Mouse (Mus musculus): ENCODE results near the gene Rapgef4. TPM values are rescaled to one million over a fixed set of nuclear protein-coding genes. Genes with fewer than 3 reads are reported as not detected.

The Rapgef4 gene
- polyA plus RNA-seq, 1 experiment from 2014 or later, result 18.3 TPM

- Histone ChIP-seq H3K27ac (replicated peaks; ENCODE audit: low read depth, low read length) (no peak overlapping the region), H3K27me3 (ENCODE audit: control insufficient read depth, insufficient read depth, low read length) (no peaks in the 10 kb centered on the region), H3K9me3 (ENCODE audit: control insufficient read depth, low read length) (no peaks in the 10 kb centered on the region), H3K4me2 (ENCODE audit: low read length) (no peak overlapping the region), H3K4me3 (replicated peaks; ENCODE audit: low read depth, low read length) (no peak overlapping the region), H3K4me1 (ENCODE audit: control insufficient read depth, insufficient read depth, low read length) (no peaks in the 10 kb centered on the region), H3K9ac (replicated peaks; ENCODE audit: low read length) (no peak overlapping the region), H3K36me3 (ENCODE audit: control insufficient read depth, insufficient read depth, low read length) (no peaks in the 10 kb centered on the region)
- ATAC-seq (ENCODE audit: low FRiP score, low TSS enrichment) (no peak), DNase-seq (no peak)
- 94% methylated on average over 6 of the region's 6 CpGs for WGBS
These were observed 245.0 kb downstream of the Rapgef4 start for GRCm38 (mm10) chr2:72226006-72226405.

- Histone ChIP-seq H3K27me3 (ENCODE audit: control insufficient read depth, insufficient read depth, low read length) (no peaks in the 10 kb centered on the region), H3K36me3 (ENCODE audit: control insufficient read depth, insufficient read depth, low read length) (no peaks in the 10 kb centered on the region), H3K4me2 (ENCODE audit: low read length) (no peak overlapping the region), H3K9ac (replicated peaks; ENCODE audit: low read length) (no peak overlapping the region), H3K9me3 (ENCODE audit: control insufficient read depth, low read length) (no peaks in the 10 kb centered on the region), H3K4me3 (replicated peaks; ENCODE audit: low read depth, low read length) (no peak overlapping the region), H3K27ac (replicated peaks; ENCODE audit: low read depth, low read length) (no peak overlapping the region), H3K4me1 (ENCODE audit: control insufficient read depth, insufficient read depth, low read length) (no peaks in the 10 kb centered on the region)
- ATAC-seq (ENCODE audit: low FRiP score, low TSS enrichment) (no peak), DNase-seq (no peak)
- 95% methylated on average over 6 of the region's 6 CpGs for WGBS
These were observed 246.4 kb downstream of the Rapgef4 start for GRCm38 (mm10) chr2:72227416-72227815.

- ATAC-seq (ENCODE audit: low FRiP score, low TSS enrichment) (no peak), DNase-seq (peak; percentile 44)
- 61% methylated on average over 14 of the region's 14 CpGs for WGBS
- H3K27ac ChIP-seq (replicated peaks; ENCODE audit: low read depth, low read length), result 0 out of 2 replicates have a peak overlapping the region, but pooled peaks have one; percentile 32
- no peaks in the 10 kb centered on the region for H3K4me1 ChIP-seq (ENCODE audit: control insufficient read depth, insufficient read depth, low read length)
- H3K9me3 ChIP-seq (ENCODE audit: control insufficient read depth, low read length), result no peaks in the 10 kb centered on the region
- no peak overlapping the region for H3K9ac ChIP-seq (replicated peaks; ENCODE audit: low read length)
- H3K36me3 ChIP-seq (ENCODE audit: control insufficient read depth, insufficient read depth, low read length), result no peaks in the 10 kb centered on the region
- H3K27me3 ChIP-seq (ENCODE audit: control insufficient read depth, insufficient read depth, low read length), result no peaks in the 10 kb centered on the region
- H3K4me2 ChIP-seq (ENCODE audit: low read length), result no peak overlapping the region
- H3K4me3 ChIP-seq (replicated peaks; ENCODE audit: low read depth, low read length), result no peak overlapping the region
These were observed 247.8 kb downstream of the Rapgef4 start for GRCm38 (mm10) chr2:72228881-72229280.

GRCm38 (mm10) chr2:72230545-72230944 is 249.5 kb downstream of the Rapgef4 start:
- Histone ChIP-seq H3K4me2 (ENCODE audit: low read length) (no peak overlapping the region), H3K4me3 (replicated peaks; ENCODE audit: low read depth, low read length) (no peak overlapping the region), H3K36me3 (ENCODE audit: control insufficient read depth, insufficient read depth, low read length) (no peaks in the 10 kb centered on the region), H3K27ac (replicated peaks; ENCODE audit: low read depth, low read length) (no peak overlapping the region), H3K27me3 (ENCODE audit: control insufficient read depth, insufficient read depth, low read length) (no peaks in the 10 kb centered on the region), H3K4me1 (ENCODE audit: control insufficient read depth, insufficient read depth, low read length) (no peaks in the 10 kb centered on the region), H3K9me3 (ENCODE audit: control insufficient read depth, low read length) (no peaks in the 10 kb centered on the region), H3K9ac (replicated peaks; ENCODE audit: low read length) (no peak overlapping the region)
- DNase-seq (no peak), ATAC-seq (ENCODE audit: low FRiP score, low TSS enrichment) (no peak)
- WGBS, result 90% methylated on average over 9 of the region's 9 CpGs

- no peak for DNase-seq
These were observed 253.0 kb downstream of the Rapgef4 start for GRCm38 (mm10) chr2:72234085-72234484.

GRCm38 (mm10) chr2:72234943-72235342 is 253.9 kb downstream of the Rapgef4 start:
- peak; percentile 95 for DNase-seq
- Histone ChIP-seq H3K36me3 (ENCODE audit: control insufficient read depth, insufficient read depth, low read length) (no peaks in the 10 kb centered on the region), H3K4me3 (replicated peaks; ENCODE audit: low read depth, low read length) (no peak overlapping the region), H3K4me2 (ENCODE audit: low read length) (no peak overlapping the region), H3K9me3 (ENCODE audit: control insufficient read depth, low read length) (no peaks in the 10 kb centered on the region), H3K27me3 (ENCODE audit: control insufficient read depth, insufficient read depth, low read length) (no peaks in the 10 kb centered on the region; the same call in 1 of the 2 replicates), H3K4me1 (ENCODE audit: control insufficient read depth, insufficient read depth, low read length) (no peaks in the 10 kb centered on the region), H3K9ac (replicated peaks; ENCODE audit: low read length) (no peak overlapping the region), H3K27ac (replicated peaks; ENCODE audit: low read depth, low read length) (no peak overlapping the region)
- ATAC-seq (ENCODE audit: low FRiP score, low TSS enrichment), result no peak
- WGBS, result under 1% methylated on average over 3 of the region's 3 CpGs

More at GRCm38 (mm10) chr2:72234085-72234484, 253.0 kb downstream of the Rapgef4 start:
- no peak overlapping the region for H3K4me2 ChIP-seq (ENCODE audit: low read length)
- H3K9ac ChIP-seq (replicated peaks; ENCODE audit: low read length), result no peak overlapping the region
- H3K9me3 ChIP-seq (ENCODE audit: control insufficient read depth, low read length), result no peaks in the 10 kb centered on the region
- H3K27me3 ChIP-seq (ENCODE audit: control insufficient read depth, insufficient read depth, low read length), result no peaks in the 10 kb centered on the region
- H3K36me3 ChIP-seq (ENCODE audit: control insufficient read depth, insufficient read depth, low read length), result no peaks in the 10 kb centered on the region
- no peak overlapping the region for H3K27ac ChIP-seq (replicated peaks; ENCODE audit: low read depth, low read length)
- no peak overlapping the region for H3K4me3 ChIP-seq (replicated peaks; ENCODE audit: low read depth, low read length)
- no peak for ATAC-seq (ENCODE audit: low FRiP score, low TSS enrichment)
- no peaks in the 10 kb centered on the region for H3K4me1 ChIP-seq (ENCODE audit: control insufficient read depth, insufficient read depth, low read length)
- WGBS, result 91% methylated on average over 11 of the region's 11 CpGs

- peak; percentile 47 for DNase-seq
- H3K4me3 ChIP-seq (replicated peaks; ENCODE audit: low read depth, low read length), result no peak overlapping the region
- peak overlapping the region; percentile 46 for H3K27ac ChIP-seq (replicated peaks; ENCODE audit: low read depth, low read length)
- 44% methylated on average over 12 of the region's 12 CpGs for WGBS
- no peak for ATAC-seq (ENCODE audit: low FRiP score, low TSS enrichment)
- H3K9me3 ChIP-seq (ENCODE audit: control insufficient read depth, low read length), result no peaks in the 10 kb centered on the region
- no peaks in the 10 kb centered on the region for H3K36me3 ChIP-seq (ENCODE audit: control insufficient read depth, insufficient read depth, low read length)
- no peak overlapping the region for H3K4me2 ChIP-seq (ENCODE audit: low read length)
- H3K9ac ChIP-seq (replicated peaks; ENCODE audit: low read length), result no peak overlapping the region
- no peaks in the 10 kb centered on the region for H3K4me1 ChIP-seq (ENCODE audit: control insufficient read depth, insufficient read depth, low read length)
- no peaks in the 10 kb centered on the region; the same call in 1 of the 2 replicates for H3K27me3 ChIP-seq (ENCODE audit: control insufficient read depth, insufficient read depth, low read length)
These were observed 254.4 kb downstream of the Rapgef4 start for GRCm38 (mm10) chr2:72235361-72235901.

GRCm38 (mm10) chr2:72238421-72238820 is 257.4 kb downstream of the Rapgef4 start:
- H3K4me3 ChIP-seq (replicated peaks; ENCODE audit: low read depth, low read length), result no peak overlapping the region
- no peak overlapping the region for H3K27ac ChIP-seq (replicated peaks; ENCODE audit: low read depth, low read length)
- no peak overlapping the region for H3K9ac ChIP-seq (replicated peaks; ENCODE audit: low read length)
- no peak overlapping the region for H3K4me2 ChIP-seq (ENCODE audit: low read length)
- H3K27me3 ChIP-seq (ENCODE audit: control insufficient read depth, insufficient read depth, low read length), result no peaks in the 10 kb centered on the region; the same call in 1 of the 2 replicates
- WGBS, result 77% methylated on average over 2 of the region's 2 CpGs
- no peak for DNase-seq
- H3K36me3 ChIP-seq (ENCODE audit: control insufficient read depth, insufficient read depth, low read length), result no peaks in the 10 kb centered on the region
- no peaks in the 10 kb centered on the region for H3K9me3 ChIP-seq (ENCODE audit: control insufficient read depth, low read length)
- H3K4me1 ChIP-seq (ENCODE audit: control insufficient read depth, insufficient read depth, low read length), result 0 out of 2 replicates have a peak, but pooled peaks cover 5% of the 10 kb centered on the region
- no peak for ATAC-seq (ENCODE audit: low FRiP score, low TSS enrichment)

GRCm38 (mm10) chr2:72238925-72239324 is 257.9 kb downstream of the Rapgef4 start:
- DNase-seq (no peak), ATAC-seq (ENCODE audit: low FRiP score, low TSS enrichment) (no peak)
- H3K4me3 ChIP-seq (replicated peaks; ENCODE audit: low read depth, low read length), result no peak overlapping the region
- no peak overlapping the region for H3K4me2 ChIP-seq (ENCODE audit: low read length)
- H3K4me1 ChIP-seq (ENCODE audit: control insufficient read depth, insufficient read depth, low read length), result 0 out of 2 replicates have a peak, but pooled peaks cover 5% of the 10 kb centered on the region
- no peaks in the 10 kb centered on the region for H3K36me3 ChIP-seq (ENCODE audit: control insufficient read depth, insufficient read depth, low read length)
- no peaks in the 10 kb centered on the region for H3K9me3 ChIP-seq (ENCODE audit: control insufficient read depth, low read length)
- no peaks in the 10 kb centered on the region; the same call in 1 of the 2 replicates for H3K27me3 ChIP-seq (ENCODE audit: control insufficient read depth, insufficient read depth, low read length)
- 52% methylated on average over 11 of the region's 11 CpGs for WGBS
- H3K27ac ChIP-seq (replicated peaks; ENCODE audit: low read depth, low read length), result no peak overlapping the region
- no peak overlapping the region for H3K9ac ChIP-seq (replicated peaks; ENCODE audit: low read length)

Measured in midbrain, embryonic 14.5 days (tissue).